Mouse (Mus musculus) heart, embryonic 13.5 days (tissue): Measurements from ENCODE around the gene Sgca. TPM values are rescaled to one million over a fixed set of nuclear protein-coding genes. Genes with fewer than 3 reads are reported as not detected.

Source experiments
- ATAC-seq: fragments of 200-750 bp; cut with Nextera tagmentation; 2 replicates; pipeline ENCODE4 v1.8.0; 2017; ENCODE audit warnings: moderate TSS enrichment; ENCODE audit not compliant: insufficient number of reproducible peaks, low FRiP score, low TSS enrichment; ENCODE audit errors: extremely low read depth
- H3K27ac ChIP-seq: fragments of 300-500 bp; sonication (generic); replicated peaks from 2 replicates; pipeline ENCODE4 v1.5.1; 2015; ENCODE audit warnings: moderate library complexity, mild to moderate bottlenecking, inconsistent platforms
- H3K27me3 ChIP-seq: fragments of 300-500 bp; sonication (generic); replicated peaks from 2 replicates; pipeline ENCODE4 v1.6.1; 2015; ENCODE audit warnings: mild to moderate bottlenecking, inconsistent platforms
- H3K36me3 ChIP-seq: fragments of 300-500 bp; sonication (generic); 2 replicates; pipeline ENCODE4 v1.6.1; 2015; ENCODE audit warnings: mild to moderate bottlenecking, inconsistent platforms
- H3K4me1 ChIP-seq: fragments of 300-500 bp; sonication (generic); 2 replicates; pipeline ENCODE4 v1.6.1; 2015; ENCODE audit warnings: inconsistent platforms
- H3K4me2 ChIP-seq: fragments of 300-500 bp; sonication (generic); 2 replicates; pipeline ENCODE4 v1.6.1; 2015; ENCODE audit warnings: inconsistent platforms, mild to moderate bottlenecking, moderate library complexity
- H3K4me3 ChIP-seq: fragments of 300-500 bp; sonication (generic); 2 replicates; pipeline ENCODE4 v1.5.1; 2015; ENCODE audit warnings: moderate library complexity, mild to moderate bottlenecking, inconsistent platforms
- H3K9ac ChIP-seq: fragments of 300-500 bp; sonication (generic); 2 replicates; pipeline ENCODE4 v1.6.1; 2015; ENCODE audit warnings: inconsistent platforms, mild to moderate bottlenecking, moderate library complexity
- H3K9me3 ChIP-seq: fragments of 300-500 bp; sonication (generic); 2 replicates; pipeline ENCODE4 v1.6.1; 2016; ENCODE audit warnings: inconsistent platforms
- WGBS: fragments of 180-500 bp; shearing (Covaris S2); methylation state at CpG from one replicate; pipeline ENCODE4 v1.1.7; 2015; ENCODE audit warnings: mixed read lengths; 5-methylcytosine and 5-hydroxymethylcytosine counted together
- polyA plus RNA-seq: library from polyadenylated mRNA; unstranded; fragments of >200 nt; fragmentation: Nextera tagmentation; extraction: Ambion mirVana; gene quantifications from 2 replicates; pipeline ENCODE4 v1.2.1, GENCODE M21; 2015

Gene Sgca
- polyA plus RNA-seq, 1 experiment from 2014 or later, result 27.0 TPM

DNA sequence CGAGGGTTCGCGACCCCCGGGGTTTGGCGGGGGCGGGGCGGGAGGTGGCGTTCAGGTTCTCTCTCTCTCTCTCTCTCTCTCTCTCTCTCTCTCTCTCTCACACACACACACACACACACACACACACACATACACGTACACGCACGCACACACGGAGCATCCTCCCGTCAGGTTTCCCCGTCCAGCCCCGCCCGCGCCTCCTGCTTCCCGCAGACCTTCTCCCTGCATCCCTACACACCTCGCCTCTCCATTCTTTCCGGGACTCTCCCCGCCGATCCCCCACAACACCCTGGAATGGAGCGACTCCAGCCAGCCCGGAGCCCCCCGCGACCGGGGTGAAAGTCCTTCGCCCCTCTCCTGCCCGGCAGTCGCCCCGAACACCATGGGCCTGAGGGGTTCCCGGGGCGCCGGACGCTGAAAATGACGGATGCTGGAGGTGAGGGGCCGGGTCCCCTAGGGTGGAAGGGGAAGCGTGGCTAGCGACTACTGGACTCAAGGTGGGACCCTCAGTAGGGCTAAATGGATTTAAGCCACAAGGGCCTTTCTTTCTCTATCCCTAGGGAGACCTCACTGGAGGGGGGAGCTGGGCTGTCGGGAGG, 34.1 kb upstream of the Sgca start:
- peak overlapping the region; percentile 93 for H3K9ac ChIP-seq
- H3K9me3 ChIP-seq, result no peaks in the 10 kb centered on the region
- WGBS, result under 1% methylated on average over 36 of the region's 40 CpGs
- peaks cover 17% of the 10 kb centered on the region for H3K36me3 ChIP-seq
- peak overlapping the region; percentile 93 for H3K27ac ChIP-seq
- peak overlapping the region; percentile 93 for H3K4me2 ChIP-seq
- peaks cover 82% of the 10 kb centered on the region for H3K4me1 ChIP-seq
- peak; percentile 32; the same call in 1 of the 2 replicates for ATAC-seq
- H3K4me3 ChIP-seq, result peak overlapping the region; percentile 77
- H3K27me3 ChIP-seq, result no peaks in the 10 kb centered on the region

DNA sequence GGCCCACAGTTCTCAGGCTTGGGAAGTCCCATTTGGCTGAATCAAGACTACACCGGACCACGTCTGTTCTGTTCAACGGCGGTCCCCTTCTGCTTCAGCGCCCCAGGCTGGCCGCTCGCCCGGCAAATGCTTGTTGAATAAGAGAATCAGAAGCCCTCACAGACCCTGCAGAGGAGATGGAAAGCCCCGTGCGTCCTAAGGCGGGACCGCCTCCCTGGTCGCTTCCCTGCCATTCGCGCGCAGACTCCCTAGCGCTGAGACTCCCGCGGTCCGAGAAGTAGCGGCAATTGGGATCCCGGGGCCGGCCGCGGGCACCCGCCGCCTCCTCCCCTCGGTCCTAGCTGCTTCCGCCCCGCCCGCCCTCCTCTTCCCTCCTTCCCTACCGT, 33.5 kb upstream of the Sgca start, which contains the start of gene Samd14:
Samd14 (plus strand) TSS at position 251 of the 386 bp plus-strand sequence.
- WGBS, result under 1% methylated on average over 30 of the region's 32 CpGs
- ATAC-seq, result peak; percentile 48; the same call in 1 of the 2 replicates
- H3K27ac ChIP-seq, result peak within 1 kb of the TSS; percentile 93

DNA sequence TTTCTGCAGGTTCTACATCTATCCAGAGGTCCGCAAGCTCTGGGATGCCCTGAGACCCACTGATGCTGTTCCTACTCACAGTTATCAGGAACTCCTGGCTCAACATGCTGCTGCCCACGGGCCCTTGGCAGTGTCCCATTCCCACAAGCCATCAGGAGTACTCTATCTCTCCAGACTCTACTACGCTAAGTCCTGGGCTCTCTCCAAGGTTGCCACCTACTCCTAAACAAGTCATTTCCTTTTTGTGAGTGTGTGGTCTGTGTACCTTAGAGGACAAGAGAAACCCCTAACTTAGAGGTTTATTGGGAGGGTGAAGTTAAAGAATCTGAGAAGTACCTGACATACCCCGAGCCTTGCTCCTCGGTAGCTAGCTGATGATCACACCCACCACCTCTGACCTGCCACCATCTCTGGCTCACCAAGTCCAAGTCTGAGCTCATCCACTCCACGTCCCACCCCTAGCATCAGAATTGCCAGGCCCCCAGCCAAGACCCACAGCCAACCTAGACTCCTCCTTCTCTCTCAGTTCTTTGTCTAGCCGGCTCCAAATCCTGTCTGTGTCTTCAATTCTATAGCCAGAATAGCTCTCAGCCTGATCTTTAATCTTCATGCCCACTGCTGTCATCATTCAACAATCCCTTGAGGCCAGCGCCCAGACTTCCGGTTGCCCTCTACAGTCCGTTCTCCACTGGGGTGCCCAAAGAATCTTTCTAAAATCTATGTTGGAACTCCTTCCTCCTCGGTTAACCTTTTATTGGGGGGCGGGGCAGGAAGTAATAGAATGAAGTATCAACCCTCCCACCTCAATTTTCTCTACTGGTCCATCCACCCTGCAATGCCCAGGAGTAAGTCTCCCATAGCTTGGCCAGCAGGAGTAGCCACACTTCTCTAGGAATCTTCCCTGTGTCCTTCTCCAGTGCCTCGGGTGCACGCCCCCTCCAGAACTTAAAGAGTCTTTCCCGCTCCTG, 32.8 kb upstream of the Sgca start:
- Histone ChIP-seq H3K4me1 (peaks cover 79% of the 10 kb centered on the region), H3K4me3 (peak overlapping the region; percentile 77), H3K27me3 (no peaks in the 10 kb centered on the region), H3K36me3 (peaks cover 18% of the 10 kb centered on the region), H3K4me2 (peak overlapping the region; percentile 93), H3K27ac (peak overlapping the region; percentile 93), H3K9ac (peak overlapping the region; percentile 93), H3K9me3 (no peaks in the 10 kb centered on the region)
- ATAC-seq, result no peak
- WGBS, result 28% methylated on average over 15 of the region's 15 CpGs

More for the DNA sequence above, 33.5 kb upstream of the Sgca start, which contains the start of gene Samd14:
- Histone ChIP-seq H3K9ac (peak within 1 kb of the TSS; percentile 93), H3K4me3 (peak within 1 kb of the TSS; percentile 77), H3K36me3 (peaks cover 18% of the 10 kb centered on the region), H3K4me2 (peak within 1 kb of the TSS; percentile 93), H3K4me1 (peaks cover 78% of the 10 kb centered on the region), H3K27me3 (no peaks in the 10 kb centered on the region), H3K9me3 (no peaks in the 10 kb centered on the region)

DNA sequence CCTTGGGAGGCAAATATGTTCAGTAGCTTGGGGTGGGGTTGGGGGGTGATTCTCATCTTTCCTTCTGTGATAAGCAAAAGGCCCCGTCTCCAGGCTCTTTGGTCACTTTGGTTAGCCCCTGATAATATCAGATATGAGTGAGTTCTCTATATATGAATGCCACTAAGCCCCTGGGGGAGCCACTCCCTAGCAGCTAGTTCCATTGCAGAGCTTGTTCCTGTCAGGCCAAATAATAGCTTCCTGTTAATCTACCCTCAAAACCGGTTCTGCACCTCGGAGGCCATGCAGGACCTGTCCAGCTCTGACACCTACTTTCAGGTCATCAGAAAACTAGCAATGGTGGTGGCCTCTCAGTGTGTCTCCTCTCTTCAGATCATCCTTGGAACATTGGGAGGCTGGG, 31.3 kb upstream of the Sgca start:
- peak overlapping the region; percentile 93 for H3K4me2 ChIP-seq
- H3K9me3 ChIP-seq, result no peaks in the 10 kb centered on the region
- 56% methylated on average over 3 of the region's 3 CpGs for WGBS
- H3K27me3 ChIP-seq, result no peaks in the 10 kb centered on the region
- peak overlapping the region; percentile 84 for H3K9ac ChIP-seq
- H3K36me3 ChIP-seq, result peaks cover 33% of the 10 kb centered on the region
- H3K4me1 ChIP-seq, result peaks cover 78% of the 10 kb centered on the region
- H3K4me3 ChIP-seq, result no peak overlapping the region
- no peak for ATAC-seq
- H3K27ac ChIP-seq, result peak overlapping the region; percentile 64; the same call in 1 of the 2 replicates

DNA sequence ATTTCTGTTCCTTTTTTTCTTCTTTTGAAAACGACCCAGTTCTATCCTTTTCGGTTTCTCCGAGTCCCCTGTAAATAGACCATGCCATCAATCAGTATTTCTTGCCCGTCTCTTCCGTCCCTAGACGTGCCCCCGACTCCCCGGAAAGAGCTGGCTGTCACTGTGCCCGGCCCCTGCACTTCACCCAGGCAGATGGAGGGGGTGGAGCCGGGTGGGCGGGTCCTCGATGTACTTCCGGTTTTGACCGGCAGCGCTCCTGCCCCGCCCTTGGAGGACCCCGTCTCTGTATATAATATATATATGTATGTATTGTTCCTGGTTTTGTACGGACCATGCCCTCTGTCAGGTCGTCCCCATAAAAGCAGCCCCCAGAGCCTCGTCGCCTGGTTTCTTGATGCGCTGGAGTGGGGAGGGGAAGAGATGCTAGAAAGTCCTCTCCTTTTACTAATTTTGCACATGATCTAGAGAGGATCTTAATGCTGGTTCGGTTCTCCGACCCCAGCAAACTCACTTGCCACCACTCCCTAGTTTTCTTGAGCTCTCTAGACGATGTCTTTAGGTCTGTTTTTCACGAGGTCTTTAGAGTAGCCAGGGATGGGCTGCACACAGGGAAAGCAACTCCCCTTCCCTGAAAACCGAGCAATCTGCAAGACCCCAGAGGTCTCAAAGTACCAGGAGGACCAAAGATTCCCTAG, 30.5 kb upstream of the Sgca start:
- peaks cover 70% of the 10 kb centered on the region for H3K4me1 ChIP-seq
- H3K27ac ChIP-seq, result peak overlapping the region; percentile 64
- peak overlapping the region; percentile 84 for H3K9ac ChIP-seq
- ATAC-seq, result 0 out of 2 replicates have a peak, but pooled peaks have one; percentile 26
- no peaks in the 10 kb centered on the region for H3K9me3 ChIP-seq
- WGBS, result 2% methylated on average over 27 of the region's 27 CpGs
- peaks cover 40% of the 10 kb centered on the region for H3K36me3 ChIP-seq
- H3K4me2 ChIP-seq, result peak overlapping the region; percentile 80
- no peaks in the 10 kb centered on the region for H3K27me3 ChIP-seq
- H3K4me3 ChIP-seq, result peak overlapping the region; percentile 54

DNA sequence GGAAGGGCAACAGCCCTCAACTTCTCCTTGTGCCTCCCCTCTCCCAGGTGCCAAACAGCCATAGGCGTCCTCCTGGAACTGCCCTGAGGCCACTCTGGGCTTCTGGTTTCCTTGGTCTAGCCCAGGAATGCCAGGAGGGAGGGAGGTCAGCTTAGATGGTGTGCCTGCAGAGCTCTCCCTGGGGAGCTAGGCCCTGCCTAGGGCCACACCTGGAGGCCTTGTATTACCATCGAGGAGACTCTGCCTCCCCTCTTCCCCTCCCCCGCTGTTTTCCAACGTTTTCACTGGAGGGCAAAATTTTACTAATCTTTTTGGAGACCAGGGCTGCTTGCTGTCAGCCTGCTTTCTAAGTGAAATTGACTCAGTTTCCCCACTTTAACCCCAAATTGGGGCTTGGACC, 29.9 kb upstream of the Sgca start:
- Histone ChIP-seq H3K36me3 (peaks cover 45% of the 10 kb centered on the region), H3K27me3 (no peaks in the 10 kb centered on the region), H3K9me3 (no peaks in the 10 kb centered on the region), H3K27ac (peak overlapping the region; percentile 64), H3K4me1 (peaks cover 69% of the 10 kb centered on the region), H3K4me2 (peak overlapping the region; percentile 80), H3K4me3 (peak overlapping the region; percentile 54), H3K9ac (peak overlapping the region; percentile 84)
- ATAC-seq, result no peak
- WGBS, result 36% methylated on average over 4 of the region's 4 CpGs

DNA sequence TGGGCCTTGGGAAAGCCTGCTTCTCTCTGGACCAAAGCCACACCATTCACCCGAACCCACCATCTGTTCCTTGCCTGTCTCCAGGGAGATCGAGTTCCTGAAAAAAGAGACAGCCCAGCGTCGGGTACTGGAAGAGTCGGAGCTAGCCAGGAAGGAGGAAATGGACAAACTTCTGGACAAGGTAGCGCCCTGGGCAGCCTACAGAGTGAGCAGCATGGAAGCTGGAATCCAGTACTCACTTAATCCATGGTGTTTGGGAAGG, 28.7 kb upstream of the Sgca start:
- peaks cover 57% of the 10 kb centered on the region for H3K36me3 ChIP-seq
- WGBS, result 64% methylated on average over 6 of the region's 6 CpGs
- peak overlapping the region; percentile 34; the same call in 1 of the 2 replicates for H3K9ac ChIP-seq
- no peaks in the 10 kb centered on the region for H3K9me3 ChIP-seq
- no peaks in the 10 kb centered on the region for H3K27me3 ChIP-seq
- H3K4me3 ChIP-seq, result no peak overlapping the region
- H3K27ac ChIP-seq, result 0 out of 2 replicates have a peak overlapping the region, but pooled peaks have one; percentile 64
- no peak for ATAC-seq
- no peak overlapping the region for H3K4me2 ChIP-seq
- peaks cover 73% of the 10 kb centered on the region for H3K4me1 ChIP-seq

DNA sequence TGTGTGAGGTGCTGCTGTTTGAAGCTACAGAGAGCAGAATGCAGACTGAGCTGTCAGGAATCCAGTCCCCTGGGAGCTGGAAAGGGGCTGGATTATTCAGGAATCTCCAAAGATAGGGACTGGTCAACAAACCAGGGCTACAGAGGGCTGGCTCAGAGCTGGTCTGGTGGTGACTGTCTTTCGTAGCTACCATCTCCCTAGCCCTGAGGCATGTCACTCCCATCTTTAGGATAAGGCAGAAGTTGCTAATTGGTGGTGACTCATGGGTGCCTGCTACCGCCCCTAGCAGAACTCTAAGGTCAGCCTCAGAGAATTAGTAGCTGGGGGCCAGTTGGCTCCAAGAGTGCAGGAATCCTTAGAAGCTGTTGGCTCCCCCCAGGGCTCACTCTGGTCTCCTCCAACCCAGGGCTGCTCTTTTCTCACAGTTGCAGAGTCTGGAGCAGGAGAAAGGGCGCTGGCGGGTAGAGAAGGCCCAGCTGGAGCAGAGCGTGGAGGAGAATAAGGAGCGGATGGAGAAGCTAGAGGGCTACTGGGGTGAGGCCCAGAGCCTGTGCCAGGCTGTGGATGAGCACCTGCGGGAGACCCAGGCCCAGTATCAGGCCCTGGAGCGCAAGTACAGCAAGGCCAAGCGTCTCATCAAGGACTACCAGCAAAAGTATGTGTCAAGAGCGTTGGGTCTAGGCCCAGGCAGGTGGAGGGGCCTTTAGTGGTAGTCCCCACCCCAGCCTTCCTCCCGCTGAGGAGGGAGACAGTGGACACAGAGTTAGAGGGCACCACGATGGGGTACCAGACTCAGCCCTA, 28.2 kb upstream of the Sgca start:
- ATAC-seq, result no peak
- 71% methylated on average over 12 of the region's 12 CpGs for WGBS
- Histone ChIP-seq H3K9me3 (no peaks in the 10 kb centered on the region), H3K4me3 (no peak overlapping the region), H3K4me2 (no peak overlapping the region), H3K27me3 (no peaks in the 10 kb centered on the region), H3K4me1 (peaks cover 73% of the 10 kb centered on the region), H3K36me3 (peaks cover 62% of the 10 kb centered on the region), H3K9ac (peak overlapping the region; percentile 34), H3K27ac (peak overlapping the region; percentile 64)

DNA sequence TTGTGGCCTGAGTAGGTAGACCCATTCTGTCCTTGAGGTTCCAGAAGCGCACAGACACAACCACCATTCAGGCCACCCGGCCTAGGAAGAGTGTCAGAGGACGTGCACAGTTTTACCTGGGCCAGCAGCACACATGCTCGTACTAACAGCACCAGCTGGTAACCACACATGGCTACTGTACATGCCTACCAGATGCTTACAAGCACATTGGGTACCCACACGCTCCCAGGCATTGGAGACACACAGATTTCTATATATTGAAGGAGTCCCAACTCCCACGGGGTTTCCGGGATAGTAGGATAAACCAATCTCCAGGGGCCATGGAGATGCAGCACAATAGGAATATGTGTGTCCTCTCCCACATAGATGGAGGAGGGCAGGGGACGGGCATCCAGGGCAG, 26.6 kb upstream of the Sgca start:
- peaks cover 63% of the 10 kb centered on the region for H3K4me1 ChIP-seq
- H3K36me3 ChIP-seq, result peaks cover 78% of the 10 kb centered on the region
- WGBS, result 90% methylated on average over 8 of the region's 8 CpGs
- ATAC-seq, result no peak
- H3K27me3 ChIP-seq, result no peaks in the 10 kb centered on the region
- no peak overlapping the region for H3K9ac ChIP-seq
- no peak overlapping the region for H3K4me3 ChIP-seq
- no peak overlapping the region for H3K4me2 ChIP-seq
- no peaks in the 10 kb centered on the region for H3K9me3 ChIP-seq
- H3K27ac ChIP-seq, result no peak overlapping the region

DNA sequence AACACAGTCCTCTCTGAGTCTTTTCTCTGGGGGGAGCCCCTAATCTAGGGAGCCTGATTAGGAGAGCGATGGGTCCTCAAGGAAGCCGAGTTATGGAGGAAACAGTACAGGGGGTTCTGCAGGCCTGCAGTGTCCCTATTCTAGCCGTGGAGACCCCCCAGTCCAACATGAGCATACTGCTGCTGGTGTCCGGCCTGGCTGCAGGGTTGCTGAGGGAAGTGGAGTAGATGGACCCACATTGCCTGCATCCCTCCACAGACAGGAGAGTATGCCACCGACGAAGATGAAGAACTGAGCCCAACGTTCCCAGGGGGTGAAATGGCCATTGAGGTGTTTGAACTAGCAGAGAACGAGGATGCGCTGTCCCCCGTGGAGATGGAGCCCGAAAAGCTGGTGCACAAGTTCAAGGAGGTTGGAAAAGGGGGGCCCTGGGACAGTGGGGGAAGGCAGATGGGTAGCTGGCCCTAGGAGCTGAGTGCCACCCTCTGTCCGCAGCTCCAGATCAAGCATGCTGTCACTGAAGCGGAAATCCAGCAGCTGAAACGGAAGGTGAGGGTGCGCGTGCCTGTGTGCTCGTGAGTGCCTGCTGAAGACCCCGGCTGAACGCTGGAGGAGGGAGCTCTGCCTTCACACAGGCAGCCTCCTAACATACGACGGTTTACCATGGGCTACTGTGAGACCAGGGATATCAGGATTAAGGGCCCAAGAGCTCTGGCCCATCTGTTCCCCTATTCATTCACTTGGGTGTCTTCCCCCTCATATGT, 25.6 kb upstream of the Sgca start:
- Histone ChIP-seq H3K27ac (no peak overlapping the region), H3K9me3 (no peaks in the 10 kb centered on the region), H3K4me3 (no peak overlapping the region), H3K36me3 (peaks cover 88% of the 10 kb centered on the region), H3K4me1 (peaks cover 63% of the 10 kb centered on the region), H3K27me3 (no peaks in the 10 kb centered on the region), H3K4me2 (no peak overlapping the region), H3K9ac (no peak overlapping the region)
- WGBS, result 83% methylated on average over 21 of the region's 21 CpGs
- ATAC-seq, result no peak
